Mouse (Mus musculus) megakaryocyte, adult 5-6 weeks (primary cell): ENCODE measurements around the gene Ctsll3. TPM values are rescaled to one million over a fixed set of nuclear protein-coding genes. Genes with fewer than 3 reads are reported as not detected.

Experiments
- ATAC-seq: 2 replicates; pipeline ENCODE4 v1.8.0; 2016; ENCODE audit warnings: mild to moderate bottlenecking, inconsistent platforms; ENCODE audit not compliant: poor library complexity, severe bottlenecking
- total RNA-seq, 2 experiments: library from RNA; stranded (forward) in 1 of 2; stranded (reverse) in 1 of 2; fragments of 153-499, 151-499 nt in 1 of 2; fragments of 221-1000, 200-1000 nt in 1 of 2; gene quantifications; 2 replicates each; pipeline versions ENCODE4 v1.2.3 to v1.2.4; 2015 to 2017

The Ctsll3 gene
- total RNA-seq (2015): not detected in 2 replicates
- not detected in 2 replicates for total RNA-seq (2017)

DNA sequence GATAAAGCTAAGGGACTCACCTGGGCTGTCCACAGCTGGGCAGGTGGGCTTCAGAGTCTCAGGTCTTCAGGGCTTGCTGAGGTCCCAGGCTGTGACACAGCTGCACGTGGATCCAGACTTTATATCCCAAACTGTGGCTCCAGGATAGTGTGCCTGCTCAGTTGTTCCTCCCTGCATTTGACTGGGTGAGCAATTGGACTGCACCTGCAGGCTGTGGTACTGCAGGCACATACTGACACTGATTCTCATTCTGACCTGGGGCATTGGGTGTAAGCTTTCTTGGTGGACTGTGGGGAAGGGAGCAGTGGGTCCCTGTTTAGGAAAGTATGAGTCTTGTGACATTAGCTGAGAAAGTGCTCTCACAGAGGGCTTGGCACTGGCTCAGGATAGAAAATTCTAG lies at the start of gene Ctsll3:
Gene Ctsll3 (minus strand): TSS at position 101 of the 400 bp plus-strand sequence.
- no peak for ATAC-seq

DNA sequence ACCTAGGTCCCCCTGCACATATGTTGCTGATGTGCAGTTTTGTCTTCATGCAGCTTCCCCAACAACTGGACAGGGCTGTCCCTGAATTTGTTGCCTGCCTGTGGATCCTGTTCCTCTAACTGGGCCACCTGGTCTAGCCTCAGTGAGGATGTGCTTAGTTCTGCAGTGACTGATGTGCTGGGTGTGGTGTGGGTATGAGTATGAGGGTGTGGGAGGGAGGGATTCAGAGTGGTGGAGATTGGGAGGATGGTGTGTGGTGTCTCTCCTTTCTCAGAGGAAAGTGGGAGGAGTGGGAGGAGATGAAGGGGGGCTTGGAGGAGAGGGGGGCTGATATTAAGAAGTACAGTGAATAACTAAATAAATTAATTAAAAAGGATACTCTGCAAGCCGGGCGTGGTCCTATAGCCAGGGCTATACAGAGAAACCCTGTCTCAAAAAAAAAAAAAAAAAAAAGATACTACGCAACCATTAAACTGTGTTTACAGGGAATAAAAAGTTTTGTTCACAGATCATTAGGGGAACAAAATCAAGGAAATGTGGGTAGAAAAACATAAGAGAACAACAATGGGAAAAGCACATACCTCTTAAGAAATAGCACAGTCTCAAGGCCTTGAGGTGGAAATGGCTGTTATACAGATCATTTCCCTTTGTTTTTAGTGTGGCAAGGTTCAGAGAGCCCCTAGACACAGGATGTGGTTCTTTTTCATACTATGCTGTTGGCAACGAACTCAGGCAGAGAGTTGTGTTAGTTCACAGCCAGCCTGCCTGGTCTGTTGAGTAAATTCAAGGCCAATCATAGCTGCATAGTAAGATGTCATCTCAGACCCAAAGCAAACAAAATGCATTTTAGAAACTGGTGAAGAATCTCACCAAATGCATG lies 45.8 kb upstream of the Ctsll3 start:
- peak; percentile 64 for ATAC-seq

DNA sequence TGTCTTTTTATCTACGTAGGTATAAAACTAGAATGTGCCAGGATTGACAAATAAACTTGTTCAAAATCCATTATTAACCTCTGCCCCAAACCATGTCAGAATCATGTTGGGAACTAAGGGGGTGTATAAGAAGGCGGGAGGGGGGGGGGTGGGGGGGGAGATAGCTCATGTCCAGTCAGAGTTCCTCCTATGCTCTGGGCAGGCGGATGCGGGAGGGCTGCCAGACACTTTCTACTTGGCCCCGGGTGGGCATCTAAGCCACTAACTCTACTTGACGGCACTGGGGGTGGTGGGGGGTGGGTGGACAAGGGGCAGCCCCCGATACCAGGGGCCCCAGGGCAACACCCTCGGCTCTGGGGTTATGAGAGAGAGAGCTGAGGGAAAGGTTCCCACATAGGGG lies 40.5 kb upstream of the Ctsll3 start:
- no peak for ATAC-seq

DNA sequence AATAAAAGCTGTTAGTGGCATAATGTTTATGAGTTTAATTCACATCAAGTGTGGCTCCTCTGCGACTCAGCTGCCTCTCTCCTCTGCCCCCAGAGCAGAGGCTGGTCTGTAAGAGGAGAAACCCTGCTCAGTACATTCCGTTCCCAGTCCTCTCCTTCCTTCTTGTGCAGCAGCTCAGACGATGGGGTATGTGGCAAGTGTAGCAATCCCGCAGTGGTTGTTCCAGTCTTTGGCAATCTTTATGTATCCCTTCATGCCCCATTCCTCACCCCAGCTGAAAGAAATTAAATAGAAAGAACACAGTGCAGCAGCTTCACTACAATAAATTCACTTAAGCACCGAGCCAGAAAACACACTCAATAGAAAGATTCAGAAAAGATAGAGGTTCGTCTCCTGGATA lies 40.1 kb upstream of the Ctsll3 start:
- ATAC-seq: no peak

- peak; percentile 62 for ATAC-seq
Measured at GRCm38 (mm10) chr13:60839353-60839902, 36.8 kb upstream of the Ctsll3 start.

- no peak for ATAC-seq
Measured at GRCm38 (mm10) chr13:60826052-60826451, 23.4 kb upstream of the Ctsll3 start.

GRCm38 (mm10) chr13:60820486-60821175 lies 18.0 kb upstream of the Ctsll3 start:
- ATAC-seq: no peak

DNA sequence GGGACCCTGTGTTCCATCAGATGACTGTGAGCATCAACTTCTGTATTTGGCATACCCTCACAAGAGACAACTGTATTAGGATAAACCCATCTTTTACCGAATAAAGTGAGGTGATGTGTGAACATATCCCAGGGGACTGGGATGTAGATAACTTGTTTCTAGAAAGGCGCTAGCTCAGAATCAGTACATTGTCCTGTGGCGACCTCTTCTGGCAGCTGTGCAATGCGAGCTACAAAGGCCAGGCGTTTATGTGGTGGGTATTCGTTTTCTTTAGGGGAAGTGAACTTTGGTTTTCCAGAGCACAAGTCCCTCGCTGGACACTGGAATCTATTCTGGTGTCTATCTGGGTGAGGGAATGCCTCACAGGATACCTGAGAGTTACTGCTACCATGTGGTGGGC lies 16.8 kb upstream of the Ctsll3 start:
- ATAC-seq: no peak

DNA sequence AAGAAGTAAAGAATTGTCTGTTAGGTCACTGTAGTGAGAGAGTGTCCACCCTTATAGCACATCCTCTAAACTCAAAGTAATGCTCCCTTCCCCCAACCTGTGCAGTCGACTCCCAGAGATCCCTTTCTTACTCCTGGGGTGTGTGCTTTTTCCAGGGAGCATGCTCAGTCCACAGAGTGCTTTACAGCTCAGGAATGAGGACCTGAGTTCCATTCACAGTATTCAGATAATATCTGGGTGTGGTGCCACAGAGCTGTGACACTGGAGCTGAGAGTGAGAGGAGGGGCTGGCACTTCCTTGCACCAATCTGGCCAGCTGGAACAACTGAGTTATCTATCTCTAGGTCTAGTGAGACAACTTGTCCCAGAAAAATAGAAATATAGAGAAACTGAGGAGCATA lies 11.1 kb upstream of the Ctsll3 start:
- no peak for ATAC-seq

GRCm38 (mm10) chr13:60812768-60813167 lies 10.1 kb upstream of the Ctsll3 start:
- no peak for ATAC-seq

GRCm38 (mm10) chr13:60809690-60810089 lies 7.0 kb upstream of the Ctsll3 start:
- no peak for ATAC-seq

- no peak for ATAC-seq
Measured at GRCm38 (mm10) chr13:60789466-60789865, 13.2 kb downstream of the Ctsll3 start.

DNA sequence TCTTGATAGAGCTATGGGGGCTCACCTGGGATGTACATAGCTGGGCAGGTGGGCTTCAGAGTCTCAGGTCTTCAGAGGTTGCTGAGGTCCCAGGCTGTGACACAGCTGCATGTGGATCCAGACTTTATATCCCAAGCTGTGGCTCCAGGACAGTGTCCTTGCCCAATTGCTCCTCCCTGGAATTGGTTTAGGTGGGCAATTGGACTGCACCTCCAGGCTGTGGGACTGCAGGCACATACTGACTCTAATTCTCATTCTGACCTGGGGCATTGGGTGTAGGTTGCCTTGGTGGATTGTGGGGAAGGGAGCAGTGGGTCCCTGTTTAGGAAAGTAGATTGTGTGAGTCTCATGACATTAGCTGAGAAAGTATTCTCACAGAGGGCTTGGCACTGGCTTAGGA lies 16.4 kb downstream of the Ctsll3 start, which contains the start of gene BC051665:
Gene BC051665 (minus strand): TSS at position 101 of the 400 bp plus-strand sequence.
- no peak for ATAC-seq

GRCm38 (mm10) chr13:60783301-60783700 lies 19.3 kb downstream of the Ctsll3 start:
- no peak for ATAC-seq

GRCm38 (mm10) chr13:60780534-60780933 lies 22.1 kb downstream of the Ctsll3 start:
- no peak for ATAC-seq

GRCm38 (mm10) chr13:60761161-60761560 lies 41.5 kb downstream of the Ctsll3 start:
- ATAC-seq: no peak

DNA sequence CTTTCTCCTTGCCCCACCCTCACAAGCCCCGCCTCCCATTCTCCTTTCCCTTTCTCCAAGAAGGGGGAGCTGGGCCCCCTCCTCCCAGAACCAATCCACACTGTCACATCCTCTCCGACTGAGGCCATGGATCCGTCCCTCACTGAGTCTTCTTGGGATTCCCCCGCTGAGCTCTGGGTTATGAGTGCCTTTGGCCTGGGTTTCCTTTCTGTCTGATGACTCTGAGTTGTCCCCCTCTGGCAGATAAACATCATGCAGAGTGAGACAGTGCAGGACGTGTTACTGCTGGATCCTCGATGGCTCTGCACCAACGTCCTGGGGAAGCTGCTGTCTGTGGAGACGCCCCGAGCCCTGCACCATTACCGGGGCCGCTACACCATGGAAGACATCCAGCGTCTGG lies 42.3 kb downstream of the Ctsll3 start:
- ATAC-seq: no peak

- 0 out of 2 replicates have a peak, but pooled peaks have one; percentile 43 for ATAC-seq
Measured at GRCm38 (mm10) chr13:60759136-60759535, 43.5 kb downstream of the Ctsll3 start.

DNA sequence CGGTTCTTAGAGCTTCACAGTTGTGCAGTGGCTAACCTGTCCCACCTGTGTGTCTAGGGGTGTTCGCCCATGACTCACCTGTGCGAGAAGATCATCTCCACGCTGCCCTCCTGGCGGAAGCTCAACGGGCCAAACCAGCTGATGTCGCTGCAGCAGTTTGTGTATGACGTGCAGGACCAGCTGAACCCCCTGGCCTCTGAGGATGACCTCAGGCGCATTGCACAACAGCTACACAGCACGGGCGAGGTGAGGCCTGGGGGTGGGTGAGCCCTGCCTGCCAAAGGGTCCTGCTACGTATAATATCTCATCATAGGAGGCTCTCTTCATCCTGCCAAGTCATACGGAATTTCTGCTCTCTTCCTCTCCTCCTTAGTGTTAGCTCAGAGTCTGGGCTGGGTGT lies 45.4 kb downstream of the Ctsll3 start:
- no peak for ATAC-seq

DNA sequence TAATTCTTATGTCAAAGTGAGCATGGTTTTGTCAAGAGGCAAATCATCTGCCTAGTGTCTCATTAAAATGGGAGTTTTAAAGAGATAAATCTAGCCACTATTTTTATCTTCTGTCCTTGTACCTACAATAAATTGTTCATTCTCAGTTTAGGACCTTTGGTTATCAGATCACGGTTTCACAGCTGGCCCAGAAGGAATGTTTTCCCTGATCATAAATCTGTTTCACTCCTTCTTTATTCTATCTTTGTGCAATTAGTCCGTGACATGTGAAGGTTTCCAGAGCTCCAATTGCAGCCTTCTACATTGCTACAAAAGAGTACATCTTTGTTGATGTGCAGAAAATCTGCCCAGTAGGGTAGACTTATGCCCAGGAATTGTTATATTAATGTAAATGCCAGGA lies 47.4 kb downstream of the Ctsll3 start:
- ATAC-seq: no peak

- ATAC-seq: no peak
Measured at GRCm38 (mm10) chr13:60753216-60753615, 49.4 kb downstream of the Ctsll3 start.

GRCm38 (mm10) chr13:60750930-60751329 lies 51.7 kb downstream of the Ctsll3 start:
- no peak for ATAC-seq
